Mouse (Mus musculus): ENCODE results near the gene Igsf10.
"Not testable (repeated sequence)": the region's sequence is repeated elsewhere in the genome, so short reads cannot be mapped to it uniquely, and the experiment has no call there.

Gene Igsf10

GRCm38 (mm10) chr3:59344065-59344905, at the start of gene Igsf10:
Gene Igsf10, minus strand, starts transcription at chr3:59344394.
- DNase-seq (ENCODE audit: low spot score in 2 of 2) = no peak

DNA sequence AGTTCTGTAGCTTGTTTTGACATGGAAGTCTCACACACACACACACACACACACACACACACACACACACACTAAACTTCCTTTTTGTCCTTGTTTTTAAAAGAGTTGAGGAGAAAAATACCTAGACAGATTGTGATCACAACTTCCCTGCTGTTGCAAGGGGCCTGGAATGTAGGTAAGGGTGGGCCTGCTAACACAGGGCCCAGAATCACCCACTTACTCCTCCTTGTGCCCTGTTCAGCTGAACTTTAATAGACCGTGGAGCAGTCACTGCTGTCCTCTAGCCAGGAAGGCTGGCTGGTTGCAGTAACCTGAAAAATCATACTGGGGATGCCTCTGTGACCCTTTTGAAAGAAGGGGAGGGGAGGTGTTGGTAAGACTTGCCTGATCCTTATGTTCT, 41.4 kb upstream of the Igsf10 start:
- DNase-seq (ENCODE audit: low spot score in 2 of 2) = no peak

DNA sequence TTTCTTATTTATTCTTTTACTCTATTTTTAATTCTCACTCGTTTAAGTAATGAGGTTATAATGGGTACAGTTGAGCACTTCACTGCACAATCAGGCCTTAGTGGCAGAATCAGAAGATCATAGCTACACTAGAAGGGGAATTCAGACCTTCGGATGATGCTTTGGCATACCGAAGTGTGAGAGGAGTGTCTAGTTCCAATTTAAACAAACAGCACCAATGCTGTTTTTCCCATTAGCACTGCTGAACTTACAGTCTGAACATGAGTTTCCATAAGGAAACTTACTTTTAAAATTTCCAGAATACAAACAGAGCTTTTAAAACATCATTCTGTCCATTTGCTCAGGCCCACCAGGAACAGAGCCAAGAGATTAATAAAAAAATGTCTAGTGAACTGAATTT, 40.8 kb upstream of the Igsf10 start:
- no peak for DNase-seq (ENCODE audit: low spot score in 2 of 2)

- no peak for DNase-seq (ENCODE audit: low spot score in 2 of 2)
Observed at GRCm38 (mm10) chr3:59384321-59384720, 40.1 kb upstream of the Igsf10 start.

- not testable (repeated sequence) for DNase-seq (ENCODE audit: low spot score in 2 of 2)
Observed at GRCm38 (mm10) chr3:59378791-59379190, 34.6 kb upstream of the Igsf10 start.

GRCm38 (mm10) chr3:59361895-59362294, 17.7 kb upstream of the Igsf10 start:
- no peak for DNase-seq (ENCODE audit: low spot score in 2 of 2)

DNA sequence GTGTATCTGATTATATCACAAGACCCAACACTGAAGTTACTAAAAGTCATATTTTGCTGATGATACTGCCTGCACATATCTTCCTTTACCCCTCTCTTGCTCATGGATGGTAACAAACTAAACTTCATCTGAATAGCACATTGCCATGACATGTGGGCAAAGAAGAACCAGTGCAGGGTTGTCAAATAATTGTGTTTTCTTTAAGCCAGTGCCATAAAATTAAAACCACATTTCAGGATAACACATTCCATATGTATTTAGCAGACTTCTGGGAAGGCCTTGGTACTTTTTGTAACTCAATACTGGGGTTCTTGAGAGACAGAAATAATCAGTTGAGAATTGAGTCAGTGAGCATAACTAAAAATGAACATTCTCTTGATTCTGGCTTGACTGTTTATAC, 15.9 kb upstream of the Igsf10 start:
- DNase-seq (ENCODE audit: low spot score in 2 of 2) = no peak

- no peak for DNase-seq (ENCODE audit: low spot score in 2 of 2)
Observed at GRCm38 (mm10) chr3:59354156-59354555, 10.0 kb upstream of the Igsf10 start.

- DNase-seq (ENCODE audit: low spot score in 2 of 2) = no peak
Observed at GRCm38 (mm10) chr3:59351768-59352167, 7.6 kb upstream of the Igsf10 start.

- no peak for DNase-seq (ENCODE audit: low spot score in 2 of 2)
Observed at GRCm38 (mm10) chr3:59343026-59343425, 1.2 kb downstream of the Igsf10 start.

DNA sequence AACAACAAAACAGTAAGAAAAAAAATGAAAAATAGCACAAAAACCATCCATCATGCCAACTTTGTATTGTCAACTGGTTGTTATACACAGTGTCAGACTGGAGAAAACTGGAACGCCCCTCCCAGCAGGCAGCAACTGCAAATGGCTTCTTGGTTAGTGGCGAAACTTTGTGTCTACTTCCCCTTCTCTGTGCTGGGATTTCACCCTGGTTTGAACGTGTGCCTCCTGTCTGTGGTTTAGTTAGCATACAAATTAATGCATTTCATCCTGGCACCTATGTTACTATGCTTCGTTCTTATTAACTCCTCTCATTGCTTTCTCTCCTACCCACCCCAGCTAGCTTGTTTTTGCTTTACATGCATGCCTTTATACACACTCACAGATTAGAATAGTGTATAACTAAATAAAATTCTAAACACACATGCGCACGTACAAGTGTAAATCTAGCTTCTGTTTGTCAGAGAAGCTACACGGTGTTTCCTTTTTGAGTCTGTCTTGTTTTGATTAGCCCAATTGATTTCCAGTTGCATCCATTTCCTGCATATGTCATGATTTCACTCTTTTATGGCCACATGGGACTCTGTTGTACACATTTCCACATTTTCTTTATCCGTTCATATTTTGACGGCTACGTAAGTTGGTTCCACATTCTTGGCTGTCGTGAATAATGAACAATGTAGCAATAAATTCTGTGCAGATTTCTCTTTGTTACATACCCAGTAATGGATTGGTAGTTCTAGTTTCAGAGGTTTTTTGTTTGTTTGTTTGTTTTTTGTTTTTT, 2.4 kb downstream of the Igsf10 start:
- no peak for DNase-seq (ENCODE audit: low spot score in 2 of 2)

GRCm38 (mm10) chr3:59328526-59328925, 15.7 kb downstream of the Igsf10 start:
- DNase-seq (ENCODE audit: low spot score in 2 of 2) = no peak

GRCm38 (mm10) chr3:59321278-59321876, 22.8 kb downstream of the Igsf10 start:
- peak in 1 of 2 experiments; percentile 43 for DNase-seq (ENCODE audit: low spot score in 2 of 2)

GRCm38 (mm10) chr3:59316077-59316476, 28.1 kb downstream of the Igsf10 start:
- DNase-seq (ENCODE audit: low spot score in 2 of 2) = no peak

- peak; percentile 53 to 71 for DNase-seq (ENCODE audit: low spot score in 2 of 2)
Observed at GRCm38 (mm10) chr3:59312610-59313009, 31.6 kb downstream of the Igsf10 start.

GRCm38 (mm10) chr3:59305518-59305917, 38.7 kb downstream of the Igsf10 start:
- DNase-seq (ENCODE audit: low spot score in 2 of 2) = no peak

DNA sequence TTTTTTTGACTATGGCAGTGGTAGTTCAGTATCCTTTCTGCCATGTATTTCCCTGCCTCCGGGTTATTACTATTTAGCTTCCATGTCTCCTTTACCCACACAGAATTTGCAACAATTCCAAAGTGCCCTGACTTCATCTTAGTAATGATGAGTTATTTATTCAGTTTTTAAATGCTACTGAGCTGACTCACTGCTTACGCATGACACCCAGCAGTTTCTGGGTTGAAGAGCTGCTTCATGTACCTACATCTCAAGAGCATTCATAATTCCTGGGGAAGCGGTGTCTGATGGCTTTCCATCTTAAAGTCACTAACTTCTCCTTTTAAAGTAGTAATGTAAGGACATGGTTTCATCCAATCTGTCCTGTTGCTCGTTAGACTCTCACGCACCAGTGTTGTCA, 39.2 kb downstream of the Igsf10 start:
- no peak for DNase-seq (ENCODE audit: low spot score in 2 of 2)

DNA sequence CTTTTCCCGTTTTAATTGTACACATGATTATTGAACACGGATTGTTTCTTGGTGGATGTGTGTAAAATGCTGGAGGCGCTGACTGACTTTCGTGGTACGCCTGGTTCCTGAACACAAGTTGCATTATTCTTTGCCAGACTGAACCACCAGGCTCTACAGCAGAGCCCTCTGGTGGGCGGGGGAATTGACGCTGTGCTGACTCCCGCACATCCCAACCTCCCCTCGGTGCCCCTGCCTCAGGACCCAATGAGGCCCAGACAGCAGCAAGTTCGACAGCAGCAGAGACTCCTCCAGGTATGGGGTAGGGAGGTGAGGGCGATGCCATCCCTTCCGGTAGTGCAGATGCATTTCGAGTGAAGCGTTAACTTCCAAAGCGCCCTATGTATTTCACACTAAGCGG, 46.5 kb downstream of the Igsf10 start:
- no peak for DNase-seq (ENCODE audit: low spot score in 2 of 2)

- DNase-seq (ENCODE audit: low spot score in 2 of 2) = no peak
Observed at GRCm38 (mm10) chr3:59296563-59297130, 47.5 kb downstream of the Igsf10 start.

DNA sequence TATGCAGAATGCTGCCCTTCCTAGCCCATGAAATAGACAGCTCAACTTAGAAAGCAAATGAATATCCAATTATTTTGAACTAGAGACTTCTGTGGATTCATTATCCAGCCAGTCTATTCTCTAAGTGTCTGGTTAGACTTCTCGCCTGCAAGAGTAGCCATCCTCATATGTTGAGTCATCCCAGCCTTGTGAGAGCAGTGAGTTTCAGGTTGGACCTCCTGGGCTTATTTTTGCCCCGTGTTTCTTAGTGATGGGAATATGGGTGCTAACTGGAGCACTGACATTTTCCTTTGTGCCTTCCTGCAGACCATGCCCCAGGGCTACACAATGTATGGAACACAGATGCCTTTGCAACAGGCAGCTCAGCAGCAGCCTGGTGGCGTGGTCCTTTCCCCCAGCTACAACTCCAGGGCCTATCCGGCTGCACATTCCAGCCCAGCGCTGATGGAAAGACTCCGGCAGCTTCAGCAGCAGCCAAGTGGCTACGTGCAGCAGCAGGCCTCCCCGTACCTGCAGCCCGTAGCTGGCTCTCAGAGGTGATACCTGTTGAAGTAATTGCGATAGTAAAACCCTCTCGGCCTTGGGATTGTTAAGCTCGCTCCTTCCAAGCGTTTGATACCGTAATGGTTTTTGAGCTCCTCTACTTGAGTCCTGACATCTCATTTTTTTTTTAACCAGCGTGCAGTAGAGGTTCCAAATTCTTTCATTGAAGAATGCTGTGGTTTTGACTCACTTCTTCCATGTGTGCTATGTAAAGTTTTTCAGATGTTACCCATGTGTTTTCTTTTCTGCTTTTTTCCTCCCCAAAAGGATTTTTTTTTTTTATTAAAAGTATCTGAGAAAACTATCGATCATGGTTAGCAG, 48.3 kb downstream of the Igsf10 start:
- DNase-seq (ENCODE audit: low spot score in 2 of 2) = no peak

All from right cerebral cortex, postnatal 36 days (tissue).